Mouse (Mus musculus) forebrain, embryonic 13.5 days (tissue): ENCODE measurements around the gene Tiam1. TPM values are rescaled to one million over a fixed set of nuclear protein-coding genes. Genes with fewer than 3 reads are reported as not detected.

Source experiments
- ATAC-seq: fragments of 200-750 bp; cut with Nextera tagmentation; 2 replicates; pipeline ENCODE4 v1.8.0; 2017
- H3K27ac ChIP-seq: fragments of 300-500 bp; sonication (generic); 2 replicates; pipeline ENCODE4 v1.5.1; 2015; ENCODE audit warnings: inconsistent platforms, mild to moderate bottlenecking, moderate library complexity
- H3K27me3 ChIP-seq: fragments of 300-500 bp; sonication (generic); 2 replicates; pipeline ENCODE4 v1.6.1; 2015; ENCODE audit warnings: mild to moderate bottlenecking, inconsistent platforms
- H3K36me3 ChIP-seq: fragments of 300-500 bp; sonication (generic); 2 replicates; pipeline ENCODE4 v1.6.1; 2015; ENCODE audit warnings: mild to moderate bottlenecking, inconsistent platforms; ENCODE audit not compliant: poor library complexity, severe bottlenecking
- H3K4me1 ChIP-seq: fragments of 300-500 bp; sonication (generic); 2 replicates; pipeline ENCODE4 v1.6.1; 2015; ENCODE audit warnings: inconsistent platforms
- H3K4me2 ChIP-seq: fragments of 300-500 bp; sonication (generic); 2 replicates; pipeline ENCODE4 v1.6.1; 2015; ENCODE audit warnings: inconsistent platforms, mild to moderate bottlenecking, moderate library complexity
- H3K4me3 ChIP-seq: fragments of 300-500 bp; sonication (generic); 2 replicates; pipeline ENCODE4 v1.5.1; 2015; ENCODE audit warnings: mild to moderate bottlenecking, inconsistent platforms
- H3K9ac ChIP-seq: fragments of 300-500 bp; sonication (generic); 2 replicates; pipeline ENCODE4 v1.6.1; 2015; ENCODE audit warnings: mild to moderate bottlenecking, inconsistent platforms
- H3K9me3 ChIP-seq: fragments of 300-500 bp; sonication (generic); replicated peaks from 2 replicates; pipeline ENCODE4 v1.6.1; 2016; ENCODE audit warnings: inconsistent platforms
- WGBS: fragments of 180-500 bp; shearing (Covaris S2); methylation state at CpG from one replicate; pipeline ENCODE4 v1.1.7; 2015; 5-methylcytosine and 5-hydroxymethylcytosine counted together
- polyA plus RNA-seq: library from polyadenylated mRNA; unstranded; fragments of >200 nt; fragmentation: Nextera tagmentation; extraction: Ambion mirVana; gene quantifications from 2 replicates; pipeline ENCODE4 v1.2.1, GENCODE M21; 2015

The Tiam1 gene
- polyA plus RNA-seq, 1 experiment from 2014 or later = 29.4 TPM

GRCm38 (mm10) chr16:90102596-90102995 lies 41.0 kb downstream of the Tiam1 start:
- no peak overlapping the region for H3K9ac ChIP-seq

GRCm38 (mm10) chr16:90098191-90098605 lies 45.4 kb downstream of the Tiam1 start:
- Histone ChIP-seq H3K4me1 (peaks cover 11% of the 10 kb centered on the region), H3K4me3 (no peak overlapping the region), H3K27me3 (no peaks in the 10 kb centered on the region), H3K9ac (no peak overlapping the region), H3K9me3 (no peaks in the 10 kb centered on the region), H3K27ac (no peak overlapping the region), H3K36me3 (no peaks in the 10 kb centered on the region), H3K4me2 (no peak overlapping the region)
- 91% methylated on average over 11 of the region's 11 CpGs for WGBS
- ATAC-seq = no peak

More at GRCm38 (mm10) chr16:90102596-90102995, 41.0 kb downstream of the Tiam1 start:
- no peak for ATAC-seq
- Histone ChIP-seq H3K9me3 (no peaks in the 10 kb centered on the region), H3K36me3 (peaks cover 6% of the 10 kb centered on the region), H3K27me3 (no peaks in the 10 kb centered on the region), H3K27ac (no peak overlapping the region), H3K4me1 (peaks cover 19% of the 10 kb centered on the region), H3K4me2 (no peak overlapping the region), H3K4me3 (no peak overlapping the region)
- WGBS = 86% methylated on average over 7 of the region's 7 CpGs

- Histone ChIP-seq H3K36me3 (no peaks in the 10 kb centered on the region), H3K4me3 (no peak overlapping the region), H3K4me2 (no peak overlapping the region), H3K4me1 (peaks cover 11% of the 10 kb centered on the region), H3K27ac (no peak overlapping the region), H3K27me3 (no peaks in the 10 kb centered on the region), H3K9me3 (no peaks in the 10 kb centered on the region), H3K9ac (no peak overlapping the region)
- ATAC-seq = no peak
- 100% methylated on average over 3 of the region's 3 CpGs for WGBS
Measured at GRCm38 (mm10) chr16:90097769-90098168, 45.8 kb downstream of the Tiam1 start.

GRCm38 (mm10) chr16:90096011-90096410 lies 47.6 kb downstream of the Tiam1 start:
- H3K4me2 ChIP-seq = no peak overlapping the region
- H3K27me3 ChIP-seq = no peaks in the 10 kb centered on the region
- H3K4me3 ChIP-seq = no peak overlapping the region
- H3K27ac ChIP-seq = no peak overlapping the region
- no peaks in the 10 kb centered on the region for H3K36me3 ChIP-seq
- WGBS = 80% methylated on average over 5 of the region's 5 CpGs
- H3K9me3 ChIP-seq = no peaks in the 10 kb centered on the region
- no peak overlapping the region for H3K9ac ChIP-seq
- ATAC-seq = no peak
- peaks cover 5% of the 10 kb centered on the region; the same call in 1 of the 2 replicates for H3K4me1 ChIP-seq

- H3K4me2 ChIP-seq = no peak overlapping the region
- H3K36me3 ChIP-seq = no peaks in the 10 kb centered on the region
- H3K4me3 ChIP-seq = no peak overlapping the region
- H3K27ac ChIP-seq = no peak overlapping the region
- 93% methylated on average over 9 of the region's 9 CpGs for WGBS
- no peak overlapping the region for H3K9ac ChIP-seq
- ATAC-seq = no peak
- no peaks in the 10 kb centered on the region for H3K4me1 ChIP-seq
- H3K27me3 ChIP-seq = no peaks in the 10 kb centered on the region
- H3K9me3 ChIP-seq = no peaks in the 10 kb centered on the region
Measured at GRCm38 (mm10) chr16:90093015-90093414, 50.6 kb downstream of the Tiam1 start.

GRCm38 (mm10) chr16:90091906-90092305 lies 51.7 kb downstream of the Tiam1 start:
- H3K9ac ChIP-seq = no peak overlapping the region
- no peak overlapping the region for H3K4me2 ChIP-seq
- H3K4me1 ChIP-seq = no peaks in the 10 kb centered on the region
- H3K4me3 ChIP-seq = no peak overlapping the region
- H3K27ac ChIP-seq = no peak overlapping the region
- no peak for ATAC-seq
- no peaks in the 10 kb centered on the region for H3K9me3 ChIP-seq
- 85% methylated on average over 1 of the region's 1 CpGs for WGBS
- no peaks in the 10 kb centered on the region for H3K27me3 ChIP-seq
- H3K36me3 ChIP-seq = no peaks in the 10 kb centered on the region

GRCm38 (mm10) chr16:90091112-90091720 lies 52.4 kb downstream of the Tiam1 start:
- no peak for ATAC-seq
- Histone ChIP-seq H3K36me3 (no peaks in the 10 kb centered on the region), H3K4me1 (peaks cover 3% of the 10 kb centered on the region; the same call in 1 of the 2 replicates), H3K9me3 (no peaks in the 10 kb centered on the region), H3K27me3 (no peaks in the 10 kb centered on the region), H3K27ac (no peak overlapping the region), H3K4me2 (no peak overlapping the region), H3K9ac (no peak overlapping the region), H3K4me3 (no peak overlapping the region)
- 93% methylated on average over 11 of the region's 11 CpGs for WGBS

GRCm38 (mm10) chr16:90090368-90090767 lies 53.2 kb downstream of the Tiam1 start:
- H3K4me1 ChIP-seq = peaks cover 12% of the 10 kb centered on the region; the same call in 1 of the 2 replicates
- H3K4me3 ChIP-seq = no peak overlapping the region
- H3K9me3 ChIP-seq = no peaks in the 10 kb centered on the region
- no peak for ATAC-seq
- no peaks in the 10 kb centered on the region for H3K27me3 ChIP-seq
- no peak overlapping the region for H3K4me2 ChIP-seq
- H3K36me3 ChIP-seq = no peaks in the 10 kb centered on the region
- H3K27ac ChIP-seq = no peak overlapping the region
- 95% methylated on average over 13 of the region's 13 CpGs for WGBS
- H3K9ac ChIP-seq = no peak overlapping the region

- no peaks in the 10 kb centered on the region for H3K9me3 ChIP-seq
- H3K27ac ChIP-seq = no peak overlapping the region
- ATAC-seq = no peak
- no peaks in the 10 kb centered on the region for H3K36me3 ChIP-seq
- H3K4me2 ChIP-seq = no peak overlapping the region
- WGBS = 93% methylated on average over 5 of the region's 5 CpGs
- no peaks in the 10 kb centered on the region for H3K27me3 ChIP-seq
- H3K4me1 ChIP-seq = peaks cover 22% of the 10 kb centered on the region; the same call in 1 of the 2 replicates
- no peak overlapping the region for H3K9ac ChIP-seq
- no peak overlapping the region for H3K4me3 ChIP-seq
Measured at GRCm38 (mm10) chr16:90087256-90087655, 56.3 kb downstream of the Tiam1 start.

GRCm38 (mm10) chr16:90086111-90086510 lies 57.5 kb downstream of the Tiam1 start:
- no peaks in the 10 kb centered on the region for H3K36me3 ChIP-seq
- H3K4me1 ChIP-seq = peaks cover 22% of the 10 kb centered on the region; the same call in 1 of the 2 replicates
- H3K4me2 ChIP-seq = no peak overlapping the region
- no peak overlapping the region for H3K9ac ChIP-seq
- no peak overlapping the region for H3K27ac ChIP-seq
- ATAC-seq = no peak
- H3K27me3 ChIP-seq = no peaks in the 10 kb centered on the region
- no peaks in the 10 kb centered on the region for H3K9me3 ChIP-seq
- 90% methylated on average over 6 of the region's 6 CpGs for WGBS
- H3K4me3 ChIP-seq = no peak overlapping the region

- no peak for ATAC-seq
- 76% methylated on average over 14 of the region's 14 CpGs for WGBS
Measured at GRCm38 (mm10) chr16:90085580-90085979, 58.0 kb downstream of the Tiam1 start.

GRCm38 (mm10) chr16:90081125-90081524 lies 62.4 kb downstream of the Tiam1 start:
- no peak overlapping the region for H3K4me2 ChIP-seq
- no peak overlapping the region for H3K27ac ChIP-seq
- H3K9me3 ChIP-seq = no peaks in the 10 kb centered on the region
- no peaks in the 10 kb centered on the region for H3K36me3 ChIP-seq
- H3K27me3 ChIP-seq = no peaks in the 10 kb centered on the region
- ATAC-seq = peak; percentile 58
- 67% methylated on average over 1 of the region's 1 CpGs for WGBS
- H3K4me1 ChIP-seq = peaks cover 17% of the 10 kb centered on the region; the same call in 1 of the 2 replicates
- H3K9ac ChIP-seq = no peak overlapping the region
- no peak overlapping the region for H3K4me3 ChIP-seq

More at GRCm38 (mm10) chr16:90085580-90085979, 58.0 kb downstream of the Tiam1 start:
- Histone ChIP-seq H3K9ac (no peak overlapping the region), H3K27ac (no peak overlapping the region), H3K4me2 (no peak overlapping the region), H3K4me1 (peaks cover 22% of the 10 kb centered on the region; the same call in 1 of the 2 replicates), H3K9me3 (no peaks in the 10 kb centered on the region), H3K4me3 (no peak overlapping the region), H3K36me3 (no peaks in the 10 kb centered on the region), H3K27me3 (no peaks in the 10 kb centered on the region)
